Mouse (Mus musculus) bone marrow macrophage, adult 2 months (primary cell): ENCODE results near the gene Schip1.

Source experiments
- CTCF ChIP-seq: IDR thresholded peaks from 2 replicates; pipeline ENCODE4 v1.5.1; 2012; ENCODE audit warnings: low read depth, mild to moderate bottlenecking, low read length, moderate library complexity
- POLR2A ChIP-seq: IDR thresholded peaks from 2 replicates; pipeline ENCODE4 v1.6.1; 2012; ENCODE audit warnings: mild to moderate bottlenecking, low read depth, low read length, borderline replicate concordance

- no peak for TF ChIP-seq POLR2A
- TF ChIP-seq CTCF, result no peak
Measured at GRCm38 (mm10) chr3:68619097-68619496, 554.5 kb downstream of the Schip1 start.
